Mouse (Mus musculus): ENCODE measurements around the gene Lrpap1.

Gene Lrpap1

GRCm38 (mm10) chr5:35057582-35057981 lies 48.0 kb downstream of the Lrpap1 start:
- ATAC-seq (ENCODE audit: low TSS enrichment), result no peak

DNA sequence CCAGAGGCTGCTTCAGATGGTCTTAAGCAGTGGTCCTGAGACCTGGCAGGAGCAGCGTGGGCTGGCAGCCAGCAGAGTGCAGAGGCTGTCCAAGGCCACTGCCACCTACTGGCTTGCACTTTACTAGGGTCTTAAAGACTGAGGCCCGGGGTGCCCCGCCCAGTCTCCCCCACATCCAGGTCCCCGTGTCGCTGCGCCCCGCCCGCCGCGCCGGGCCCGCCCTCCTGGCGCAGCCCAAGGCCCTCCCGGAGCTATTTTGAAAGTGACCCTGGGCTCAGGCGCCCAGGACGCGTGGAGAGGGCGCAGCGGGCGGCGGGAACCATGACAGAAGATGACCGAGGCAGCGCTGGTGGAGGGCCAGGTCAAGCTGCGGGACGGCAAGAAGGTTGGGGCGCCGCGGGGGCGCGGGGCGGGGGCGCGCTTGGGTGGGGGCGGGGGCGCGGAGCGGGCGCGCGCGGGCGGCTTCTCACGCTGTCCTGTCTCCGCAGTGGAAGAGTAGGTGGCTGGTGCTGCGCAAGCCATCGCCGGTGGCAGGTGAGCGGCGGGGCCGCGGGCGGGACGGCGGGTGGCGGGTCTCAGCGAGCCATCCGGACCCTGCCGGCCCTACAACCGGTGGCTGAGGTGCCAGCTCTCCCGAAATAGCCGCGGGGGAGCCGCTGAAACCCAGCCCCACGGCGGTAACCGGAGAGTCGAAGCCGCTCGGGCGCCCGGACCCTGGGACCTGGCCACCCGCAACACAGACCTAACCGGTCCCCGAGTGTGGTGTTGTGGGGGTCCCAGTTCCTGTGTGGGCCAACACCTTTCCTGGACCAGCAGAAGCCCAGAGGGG lies 48.7 kb downstream of the Lrpap1 start, which contains the start of gene Dok7:
Dok7 (plus strand) TSS at position 163 of the 829 bp plus-strand sequence.
- ATAC-seq (ENCODE audit: low TSS enrichment), result peak; percentile 31

GRCm38 (mm10) chr5:35055076-35055475 lies 50.5 kb downstream of the Lrpap1 start:
- no peak for ATAC-seq (ENCODE audit: low TSS enrichment)

DNA sequence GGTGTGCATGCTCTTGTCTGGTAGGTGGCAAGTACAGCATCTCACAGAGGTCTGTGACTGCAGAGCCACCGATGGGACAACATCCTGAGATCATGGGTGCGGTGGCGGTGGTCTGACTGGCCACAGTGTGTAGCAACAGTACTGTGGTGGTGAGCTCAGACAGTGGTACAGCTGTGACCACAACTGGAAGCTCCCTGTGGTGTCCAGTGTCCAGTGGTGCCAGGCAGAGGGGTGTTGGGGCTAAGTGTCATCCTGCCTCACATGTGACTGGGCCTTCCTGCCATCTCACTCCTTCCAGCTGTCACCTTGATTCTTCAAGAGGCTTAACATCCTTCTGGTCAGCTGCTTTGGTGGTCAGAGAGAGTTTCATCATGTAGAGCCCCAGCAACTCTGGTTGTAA lies 50.9 kb downstream of the Lrpap1 start:
- no peak for ATAC-seq (ENCODE audit: low TSS enrichment)

DNA sequence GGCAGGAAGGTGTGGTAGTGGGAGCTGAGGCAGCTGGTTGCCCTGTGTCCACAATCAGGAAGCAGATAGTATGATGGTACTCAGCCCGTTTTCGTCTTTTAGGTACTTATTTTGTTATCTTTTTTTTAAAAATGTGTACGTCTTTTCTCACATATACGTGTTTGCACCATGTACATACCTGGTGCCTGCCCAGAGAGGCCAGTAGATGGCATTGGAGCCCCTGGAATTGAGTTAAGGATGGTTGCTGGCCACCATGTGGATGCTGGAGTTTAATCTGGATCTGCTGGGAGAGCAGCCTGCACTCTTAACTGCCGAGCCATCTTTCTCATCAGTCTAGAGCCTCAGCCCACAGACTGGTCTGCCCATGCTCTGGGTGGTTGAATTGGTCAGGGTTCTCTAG lies 55.0 kb downstream of the Lrpap1 start:
- ATAC-seq (ENCODE audit: low TSS enrichment), result no peak

GRCm38 (mm10) chr5:35043110-35043451 lies 62.5 kb downstream of the Lrpap1 start:
- peak; percentile 86 for ATAC-seq (ENCODE audit: low TSS enrichment)

DNA sequence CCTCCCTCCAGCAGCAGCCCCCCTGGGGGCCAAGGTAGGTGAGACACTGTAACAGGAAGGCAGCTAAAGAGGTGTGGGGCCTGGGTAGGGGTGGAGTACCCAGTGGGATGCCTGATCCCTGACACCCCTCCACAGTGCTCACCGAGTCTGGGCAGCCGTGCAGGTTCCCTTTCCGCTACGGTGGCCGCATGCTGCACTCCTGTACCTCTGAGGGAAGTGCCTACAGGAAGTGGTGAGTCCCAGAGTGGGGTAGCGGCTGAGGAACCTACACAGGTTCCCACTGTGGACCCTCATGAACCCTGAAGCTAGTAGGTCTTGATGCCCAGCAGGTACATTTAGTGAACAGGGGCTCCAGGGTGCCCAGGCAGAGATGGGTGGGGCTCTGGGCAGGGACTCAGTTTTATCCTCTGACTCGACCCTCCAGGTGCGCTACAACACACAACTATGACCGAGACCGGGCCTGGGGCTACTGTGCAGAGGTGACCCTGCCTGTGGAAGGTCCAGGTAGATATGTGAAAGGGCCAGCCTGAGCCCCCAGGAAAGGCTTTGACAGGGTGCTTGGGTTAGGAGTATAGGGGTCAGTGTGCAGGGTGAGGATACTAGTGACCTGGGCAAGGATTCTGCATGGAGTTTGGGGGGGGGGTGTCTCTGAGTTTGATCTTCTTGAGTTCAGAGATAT lies 63.0 kb downstream of the Lrpap1 start:
- ATAC-seq (ENCODE audit: low TSS enrichment), result no peak

Data from frontal cortex, adult (tissue).